Mouse (Mus musculus) spleen, adult 2 months (tissue): ENCODE data around the gene Tbk1. TPM values are rescaled to one million over a fixed set of nuclear protein-coding genes. Genes with fewer than 3 reads are reported as not detected.

Experiments
- DNase-seq, 2 experiments: peaks; one replicate each; pipeline versions ENCODE4 v3.0.0 to v3.0.0-alpha.2; 2012 to 2021; ENCODE audit warnings: low spot score in 2 of 2, low read depth in 1 of 2
- H3K27ac ChIP-seq: fragments of 200-500 bp; 2 replicates; pipeline ENCODE4 v1.5.1; 2012; ENCODE audit warnings: low read length, inconsistent platforms; ENCODE audit not compliant: insufficient read depth
- H3K27me3 ChIP-seq: fragments of 200-500 bp; 2 replicates; pipeline ENCODE4 v1.6.1; 2012; ENCODE audit warnings: mild to moderate bottlenecking, moderate library complexity, low read length, inconsistent platforms; ENCODE audit not compliant: control insufficient read depth, insufficient read depth
- H3K36me3 ChIP-seq: fragments of 200-500 bp; 2 replicates; pipeline ENCODE4 v1.6.1; 2012; ENCODE audit warnings: mild to moderate bottlenecking, low read length, inconsistent platforms; ENCODE audit not compliant: control insufficient read depth, insufficient read depth
- H3K4me1 ChIP-seq: fragments of 200-500 bp; 2 replicates; pipeline ENCODE4 v1.6.1; 2011; ENCODE audit warnings: inconsistent platforms; ENCODE audit not compliant: control insufficient read depth, insufficient read depth, insufficient read length
- H3K4me3 ChIP-seq: fragments of 200-500 bp; 2 replicates; pipeline ENCODE4 v1.5.1; 2011; ENCODE audit warnings: mild to moderate bottlenecking, inconsistent platforms; ENCODE audit not compliant: insufficient read depth, insufficient read length; ENCODE audit errors: extremely low read depth
- CTCF ChIP-seq: fragments of 200-500 bp; IDR thresholded peaks from 2 replicates; pipeline ENCODE4 v1.5.1; 2011; ENCODE audit warnings: mild to moderate bottlenecking, inconsistent platforms; ENCODE audit not compliant: insufficient read depth, insufficient read length, insufficient replicate concordance; ENCODE audit errors: extremely low read depth
- POLR2A ChIP-seq: fragments of 200-500 bp; IDR thresholded peaks from 2 replicates; pipeline ENCODE4 v1.6.1; 2011; ENCODE audit warnings: low read depth, low read length, inconsistent platforms
- WGBS: fragments of 180-500 bp; shearing (Covaris S2); methylation state at CpG from one replicate; pipeline ENCODE4 v1.1.7; 2018; 5-methylcytosine and 5-hydroxymethylcytosine counted together
- polyA plus RNA-seq: library from polyadenylated mRNA; depleted of rRNA; stranded (reverse); fragments of >200 nt; gene quantifications from 2 replicates; pipeline ENCODE4 v1.2.3, GENCODE M21; 2012

Gene Tbk1
- polyA plus RNA-seq, 1 experiment = 9.8 TPM

DNA sequence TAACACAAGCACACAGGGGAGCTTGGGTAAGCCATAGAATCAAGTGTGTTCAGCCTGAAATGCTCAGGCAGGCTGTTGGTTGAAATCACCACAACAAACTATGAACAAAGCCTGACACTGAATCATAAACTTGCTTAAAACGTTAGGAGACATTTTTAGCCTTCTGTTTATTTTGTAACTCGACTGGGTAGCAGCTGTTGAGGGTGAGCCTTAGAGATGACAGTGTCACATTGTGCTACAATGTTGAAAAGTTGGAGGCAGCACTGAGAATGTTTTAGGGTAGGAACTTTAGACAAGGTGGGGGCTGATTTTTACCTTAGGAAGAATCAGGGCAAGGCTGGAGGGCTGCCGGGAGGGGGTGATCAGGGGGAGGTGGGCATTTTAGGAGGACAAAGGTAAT is 58.1 kb downstream of the Tbk1 start:
- Histone ChIP-seq H3K36me3 (no peaks in the 10 kb centered on the region), H3K27ac (no peak overlapping the region), H3K4me3 (no peak overlapping the region), H3K4me1 (0 out of 2 replicates have a peak, but pooled peaks cover 3% of the 10 kb centered on the region), H3K27me3 (no peaks in the 10 kb centered on the region)
- no peak for DNase-seq
- 81% methylated on average over 3 of the region's 3 CpGs for WGBS
- TF ChIP-seq POLR2A (no peak), CTCF (no peak)

DNA sequence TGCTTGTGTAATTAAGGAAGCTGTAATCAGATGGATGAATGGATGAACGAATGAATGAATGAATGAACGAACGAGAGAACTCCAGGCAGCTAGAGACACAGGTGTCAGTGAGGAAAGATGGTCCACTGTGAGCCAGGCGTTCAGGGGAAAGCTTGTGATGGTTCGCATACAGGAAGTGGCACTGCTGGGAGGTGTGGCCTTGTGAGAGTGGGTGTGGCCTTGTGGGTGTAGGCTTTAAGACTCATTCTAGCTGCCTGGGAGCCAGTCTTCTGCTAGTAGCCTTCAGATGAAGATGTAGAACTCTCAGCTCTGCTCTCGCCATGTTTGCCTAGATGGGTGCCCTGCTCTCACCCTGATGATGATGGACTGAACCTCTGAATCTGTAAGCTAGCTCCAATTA is 59.5 kb downstream of the Tbk1 start:
- 81% methylated on average over 6 of the region's 6 CpGs for WGBS
- no peaks in the 10 kb centered on the region for H3K27me3 ChIP-seq
- H3K4me3 ChIP-seq = no peak overlapping the region
- 0 out of 2 replicates have a peak, but pooled peaks cover 3% of the 10 kb centered on the region for H3K4me1 ChIP-seq
- no peaks in the 10 kb centered on the region for H3K36me3 ChIP-seq
- H3K27ac ChIP-seq = no peak overlapping the region
- TF ChIP-seq CTCF = no peak
- DNase-seq = no peak

DNA sequence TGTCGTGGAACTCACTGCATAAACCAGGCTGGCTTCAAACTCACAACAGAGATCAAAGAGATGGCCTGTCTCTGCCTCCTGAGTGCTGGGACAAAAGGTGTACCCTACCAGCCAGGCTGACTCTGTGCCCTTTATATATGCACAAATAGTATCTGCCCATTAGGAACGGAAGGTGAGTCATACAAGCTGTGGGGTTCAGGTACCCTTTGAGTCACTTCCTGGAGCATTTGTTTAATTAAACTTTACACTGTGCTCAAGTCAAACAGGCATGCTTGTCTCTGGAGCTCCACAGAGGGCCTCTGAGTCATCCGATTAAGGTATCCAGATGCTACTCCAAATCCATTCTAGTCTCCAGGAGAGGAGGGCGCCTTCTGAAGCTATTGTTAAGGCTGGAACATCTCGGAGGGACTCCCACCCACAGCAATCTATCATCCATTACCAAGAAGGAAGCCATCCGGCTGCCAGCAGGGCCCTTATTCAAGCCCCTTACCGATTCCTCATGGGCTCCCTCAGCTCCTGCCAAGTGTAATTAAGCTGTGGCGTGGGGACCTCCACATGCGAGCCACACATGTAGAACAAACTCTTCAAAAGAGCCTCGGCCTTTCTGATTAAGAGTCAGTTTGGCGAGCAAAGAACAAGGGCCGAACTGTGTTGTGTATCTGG is 65.5 kb downstream of the Tbk1 start:
- no peak overlapping the region for H3K27ac ChIP-seq
- 77% methylated on average over 12 of the region's 12 CpGs for WGBS
- no peaks in the 10 kb centered on the region for H3K27me3 ChIP-seq
- TF ChIP-seq CTCF (no peak), POLR2A (no peak)
- H3K4me3 ChIP-seq = no peak overlapping the region
- no peak for DNase-seq
- no peaks in the 10 kb centered on the region for H3K36me3 ChIP-seq
- H3K4me1 ChIP-seq = no peaks in the 10 kb centered on the region

DNA sequence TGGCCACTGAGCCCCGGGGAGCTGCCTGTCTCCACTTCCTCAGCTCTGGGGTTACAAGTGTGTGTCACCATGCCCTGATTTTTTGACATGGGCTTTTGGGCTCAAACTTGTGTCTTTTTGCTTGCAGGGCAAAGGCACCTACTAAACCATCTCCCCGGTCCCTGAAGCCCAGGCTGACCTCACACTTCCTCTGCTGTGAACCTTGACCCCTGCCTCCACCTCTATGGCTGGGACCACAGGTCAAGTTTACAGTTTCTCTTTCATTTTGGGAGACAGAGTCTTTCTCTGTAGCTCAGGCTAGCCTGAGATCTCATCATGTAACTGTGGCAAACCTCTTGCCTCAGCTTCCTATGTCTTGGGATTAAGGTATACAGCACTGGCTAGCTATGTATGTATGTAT is 66.9 kb downstream of the Tbk1 start:
- Histone ChIP-seq H3K4me3 (no peak overlapping the region), H3K27me3 (no peaks in the 10 kb centered on the region), H3K36me3 (no peaks in the 10 kb centered on the region), H3K4me1 (no peaks in the 10 kb centered on the region), H3K27ac (no peak overlapping the region)
- 42% methylated on average over 2 of the region's 2 CpGs for WGBS
- DNase-seq = no peak
- TF ChIP-seq CTCF (no peak), POLR2A (no peak)

DNA sequence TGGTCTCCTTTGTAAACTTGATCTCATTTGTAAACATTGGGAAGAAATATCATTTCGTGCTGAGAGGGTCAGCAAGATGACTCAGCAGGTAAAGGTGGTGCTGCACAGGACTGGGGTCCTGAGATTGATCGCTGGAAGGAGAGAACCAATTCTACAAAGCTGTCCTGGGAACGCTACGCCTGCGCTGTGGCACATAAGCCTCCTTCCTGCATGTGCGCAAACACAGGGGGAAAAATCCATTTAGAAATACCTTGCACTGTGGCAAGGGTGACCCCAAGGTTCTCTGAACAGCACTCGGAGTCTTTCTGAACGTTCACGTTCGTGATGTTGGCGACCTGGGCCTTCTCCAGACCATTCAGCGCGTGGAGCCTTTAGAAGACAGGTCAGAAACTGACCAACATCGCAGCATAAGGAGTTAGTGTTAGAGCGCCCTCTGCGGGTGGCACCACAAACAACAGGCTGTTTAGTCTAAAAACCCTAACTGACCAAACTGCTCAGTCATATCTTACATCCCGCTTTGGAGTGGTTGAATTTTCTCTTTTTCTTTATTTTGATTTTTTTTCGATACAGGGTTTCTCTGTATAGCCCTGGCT is 70.5 kb downstream of the Tbk1 start:
- Histone ChIP-seq H3K36me3 (no peaks in the 10 kb centered on the region), H3K4me1 (no peaks in the 10 kb centered on the region), H3K4me3 (no peak overlapping the region), H3K27me3 (no peaks in the 10 kb centered on the region), H3K27ac (no peak overlapping the region)
- 30% methylated on average over 18 of the region's 18 CpGs for WGBS
- peak; percentile 33 to 75 for DNase-seq
- no peak for TF ChIP-seq POLR2A
- TF ChIP-seq CTCF = peak; percentile 81; the same call in 1 of the 2 replicates

DNA sequence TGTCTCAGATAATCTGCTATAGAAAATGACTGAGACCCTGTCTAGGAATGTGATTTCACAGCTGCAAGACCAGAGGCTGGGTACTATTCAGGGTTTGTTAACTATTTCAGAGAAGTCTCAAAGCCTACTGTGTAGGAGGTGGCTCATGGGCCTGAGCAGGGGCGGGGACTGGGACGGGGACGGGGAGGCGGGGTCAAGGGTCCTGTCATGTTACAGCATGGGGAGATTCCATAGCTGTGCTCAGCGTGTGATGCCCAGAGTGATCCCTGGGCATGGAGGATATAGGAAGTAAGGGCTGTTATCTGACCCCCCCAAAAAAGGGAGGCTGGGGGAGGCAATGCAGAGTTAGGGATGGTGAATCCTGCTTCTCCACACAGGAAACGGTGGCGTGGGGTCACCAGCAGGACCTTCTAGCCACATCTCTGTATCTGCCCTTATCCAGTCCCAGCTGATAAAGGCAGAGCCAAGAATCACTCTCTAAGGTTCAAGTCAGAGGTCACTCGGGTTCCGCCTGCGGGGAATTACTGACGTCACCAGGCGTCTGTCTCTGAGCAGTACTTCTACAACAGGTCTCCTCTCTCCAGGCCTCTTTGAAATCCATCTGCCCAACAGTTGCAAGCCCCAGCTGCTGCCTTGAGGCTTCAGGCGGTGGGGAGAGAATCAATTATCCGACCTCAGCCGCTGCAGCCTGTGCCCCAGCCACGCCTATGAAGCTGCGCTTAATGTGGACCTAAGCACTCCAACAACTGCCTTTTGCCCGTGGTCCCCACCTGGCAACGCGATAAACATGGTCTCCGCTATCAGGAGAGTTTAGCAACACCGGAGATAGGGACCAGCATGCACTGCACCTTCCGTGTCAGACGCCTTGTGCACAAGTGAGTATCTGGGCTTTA is 76.6 kb downstream of the Tbk1 start:
- Histone ChIP-seq H3K4me3 (no peak overlapping the region), H3K4me1 (peaks cover 13% of the 10 kb centered on the region; the same call in 1 of the 2 replicates), H3K27ac (no peak overlapping the region), H3K36me3 (no peaks in the 10 kb centered on the region), H3K27me3 (no peaks in the 10 kb centered on the region)
- 81% methylated on average over 24 of the region's 24 CpGs for WGBS
- TF ChIP-seq CTCF = no peak
- no peak for TF ChIP-seq POLR2A
- no peak for DNase-seq
